Mouse (Mus musculus) forebrain, embryonic 10.5 days (tissue): ENCODE measurements around the gene Tpi1. TPM values are rescaled to one million over a fixed set of nuclear protein-coding genes. Genes with fewer than 3 reads are reported as not detected.
"Not testable (repeated sequence)": the region's sequence is repeated elsewhere in the genome, so short reads cannot be mapped to it uniquely, and the experiment has no call there.

Source experiments
- DNase-seq: peaks from one replicate; pipeline ENCODE4 v3.0.0-alpha.2; 2017; ENCODE audit warnings: low spot score; ENCODE audit errors: extremely low spot score
- H3K27ac ChIP-seq: fragments of 300-500 bp; sonication (generic); 2 replicates; pipeline ENCODE4 v1.5.1; 2016; ENCODE audit warnings: mild to moderate bottlenecking
- H3K27me3 ChIP-seq: fragments of 300-500 bp; sonication (generic); 2 replicates; pipeline ENCODE4 v1.6.1; 2016; ENCODE audit warnings: mild to moderate bottlenecking; ENCODE audit not compliant: poor library complexity, severe bottlenecking
- H3K36me3 ChIP-seq: fragments of 300-500 bp; sonication (generic); replicated peaks from 2 replicates; pipeline ENCODE4 v1.6.1; 2016; ENCODE audit warnings: mild to moderate bottlenecking, moderate library complexity
- H3K4me1 ChIP-seq: fragments of 300-500 bp; sonication (generic); 2 replicates; pipeline ENCODE4 v1.6.1; 2016
- H3K4me3 ChIP-seq: fragments of 300-500 bp; sonication (generic); 2 replicates; pipeline ENCODE4 v1.5.1; 2016; ENCODE audit warnings: mild to moderate bottlenecking, moderate library complexity
- H3K9me3 ChIP-seq: fragments of 300-500 bp; sonication (generic); 2 replicates; pipeline ENCODE4 v1.6.1; 2016; ENCODE audit warnings: mild to moderate bottlenecking, moderate library complexity
- WGBS: fragments of 180-500 bp; shearing (Covaris S2); methylation state at CpG from one replicate; pipeline ENCODE4 v1.1.7; 2016; 5-methylcytosine and 5-hydroxymethylcytosine counted together
- polyA plus RNA-seq: library from polyadenylated mRNA; unstranded; fragments of >200 nt; fragmentation: Nextera tagmentation; extraction: Ambion mirVana; gene quantifications from 2 replicates; pipeline ENCODE4 v1.2.1, GENCODE M21; 2016

Tpi1 gene
- polyA plus RNA-seq, 1 experiment from 2014 or later, result 1,068 TPM

DNA sequence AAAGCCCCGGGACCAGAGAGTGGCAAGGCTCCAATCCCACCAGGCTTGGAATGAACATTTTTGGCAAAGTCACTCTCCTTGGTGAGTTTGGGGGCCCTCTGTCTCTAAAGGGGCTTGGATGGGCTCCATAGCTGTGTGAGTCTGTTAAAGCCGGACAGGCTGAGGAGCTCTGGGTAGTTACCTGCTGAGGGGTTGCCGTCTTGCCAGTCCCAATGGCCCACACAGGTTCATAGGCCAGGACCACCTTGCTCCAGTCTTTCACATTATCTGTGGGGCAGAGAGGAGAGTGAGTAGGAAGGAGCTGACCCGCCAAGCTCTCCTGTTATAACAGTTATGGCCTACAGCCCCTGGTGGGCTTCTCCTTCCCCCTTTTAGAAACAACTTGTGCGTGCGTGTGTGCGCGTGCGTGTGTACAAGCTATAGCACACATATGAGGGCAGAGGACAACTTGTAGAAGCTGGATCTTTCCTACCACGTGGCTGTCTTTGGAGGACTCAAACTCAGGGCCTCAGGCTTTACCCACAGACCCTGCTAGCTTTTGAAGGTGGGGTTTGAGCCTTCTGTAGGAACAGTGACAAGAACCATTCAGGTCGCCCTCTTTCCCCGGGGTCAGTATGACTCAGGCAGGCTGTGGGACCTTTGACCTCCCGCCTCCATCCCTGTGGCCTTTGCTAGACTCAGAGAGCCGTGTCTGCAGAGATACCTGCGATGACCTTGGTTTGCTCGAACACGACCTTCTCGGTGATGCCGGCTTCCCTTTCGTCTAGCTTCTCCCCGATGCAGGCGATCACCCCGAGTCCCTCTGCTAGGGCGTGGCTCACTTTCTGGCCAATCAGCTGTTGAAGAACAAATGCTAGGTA lies 2.2 kb downstream of the Tpi1 start:
- Histone ChIP-seq H3K36me3 (peaks cover 61% of the 10 kb centered on the region), H3K27ac (peak overlapping the region; percentile 99), H3K9me3 (no peaks in the 10 kb centered on the region), H3K27me3 (no peaks in the 10 kb centered on the region), H3K4me1 (peaks cover 75% of the 10 kb centered on the region), H3K4me3 (peak overlapping the region; percentile 91)
- no peak for DNase-seq
- 90% methylated on average over 24 of the region's 24 CpGs for WGBS

- Histone ChIP-seq H3K36me3 (peaks cover 55% of the 10 kb centered on the region), H3K27me3 (no peaks in the 10 kb centered on the region), H3K27ac (no peak overlapping the region), H3K4me3 (peak overlapping the region; percentile 91; the same call in 1 of the 2 replicates), H3K9me3 (no peaks in the 10 kb centered on the region), H3K4me1 (peaks cover 80% of the 10 kb centered on the region)
- 92% methylated on average over 4 of the region's 4 CpGs for WGBS
- no peak for DNase-seq
These were observed 2.8 kb downstream of the Tpi1 start for GRCm38 (mm10) chr6:124811403-124811665.

DNA sequence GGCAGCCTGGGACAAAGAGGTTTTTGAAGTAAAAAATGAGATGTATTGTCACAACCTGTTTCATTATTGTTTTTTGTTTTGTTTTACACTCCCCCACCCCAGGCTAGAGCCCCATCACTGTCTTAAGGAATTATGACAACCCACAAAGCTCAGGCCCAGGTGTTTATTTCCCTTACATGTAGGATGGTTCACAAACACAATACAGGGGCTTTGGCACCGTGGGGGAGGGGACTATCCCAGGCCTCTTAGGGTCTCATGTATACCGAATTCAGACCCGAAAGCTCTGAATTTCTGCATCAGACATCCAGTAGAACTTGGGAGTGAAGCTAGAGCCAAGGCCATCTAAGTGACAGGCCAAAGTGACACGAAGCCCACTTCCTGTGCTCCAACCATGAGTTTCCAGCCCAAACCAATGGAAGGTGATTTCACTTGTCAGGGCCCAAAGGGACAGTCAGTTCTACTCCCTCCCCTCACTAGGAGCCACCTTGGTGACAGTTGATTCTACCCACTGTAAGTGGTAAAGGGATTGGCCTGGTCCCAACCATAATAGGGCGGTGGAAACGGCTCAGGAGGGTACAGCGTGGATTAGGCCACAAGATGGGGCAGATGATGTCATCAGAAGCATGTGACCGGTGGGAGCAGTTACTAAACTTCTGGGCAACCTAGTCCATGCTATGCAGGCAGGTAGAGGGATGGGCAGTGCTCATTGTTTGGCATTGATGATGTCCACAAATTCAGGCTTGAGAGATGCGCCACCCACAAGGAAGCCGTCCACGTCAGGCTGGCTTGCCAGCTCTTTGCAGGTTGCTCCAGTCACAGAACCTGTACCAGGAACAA lies 3.3 kb downstream of the Tpi1 start:
- not testable (repeated sequence) for H3K27me3 ChIP-seq, DNase-seq, H3K27ac ChIP-seq, H3K9me3 ChIP-seq
- Histone ChIP-seq H3K4me1 (peaks cover 85% of the 10 kb centered on the region), H3K4me3 (peak overlapping the region; percentile 56; the same call in 1 of the 2 replicates), H3K36me3 (peaks cover 50% of the 10 kb centered on the region)
- WGBS, result 89% methylated on average over 11 of the region's 11 CpGs

GRCm38 (mm10) chr6:124809775-124810538 lies 4.1 kb downstream of the Tpi1 start:
- Histone ChIP-seq H3K36me3 (peaks cover 41% of the 10 kb centered on the region), H3K27ac (peak overlapping the region; percentile 83), H3K9me3 (no peaks in the 10 kb centered on the region), H3K4me1 (peaks cover 88% of the 10 kb centered on the region), H3K27me3 (no peaks in the 10 kb centered on the region), H3K4me3 (peak overlapping the region; percentile 56)
- DNase-seq, result no peak
- WGBS, result 44% methylated on average over 14 of the region's 14 CpGs

DNA sequence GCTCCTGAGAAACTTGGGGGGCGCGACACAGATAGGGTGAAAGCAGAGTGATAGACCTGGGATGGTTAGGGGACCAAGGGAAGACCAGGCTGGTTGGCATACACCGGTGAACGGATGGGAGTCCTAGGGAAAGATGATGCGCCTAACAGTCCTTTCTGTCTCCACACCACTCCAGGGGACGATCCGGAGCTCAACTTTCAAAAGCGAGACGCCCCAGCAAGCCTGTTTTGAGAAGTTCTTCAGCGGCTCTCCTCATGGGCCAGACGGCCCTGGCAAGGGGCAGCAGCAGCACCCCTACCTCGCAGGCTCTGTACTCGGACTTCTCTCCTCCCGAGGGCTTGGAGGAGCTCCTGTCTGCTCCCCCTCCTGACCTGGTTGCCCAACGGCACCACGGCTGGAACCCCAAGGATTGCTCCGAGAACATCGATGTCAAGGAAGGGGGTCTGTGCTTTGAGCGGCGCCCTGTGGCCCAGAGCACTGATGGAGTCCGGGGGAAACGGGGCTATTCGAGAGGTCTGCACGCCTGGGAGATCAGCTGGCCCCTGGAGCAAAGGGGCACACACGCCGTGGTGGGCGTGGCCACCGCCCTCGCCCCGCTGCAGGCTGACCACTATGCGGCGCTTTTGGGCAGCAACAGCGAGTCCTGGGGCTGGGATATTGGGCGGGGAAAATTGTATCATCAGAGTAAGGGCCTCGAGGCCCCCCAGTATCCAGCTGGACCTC lies 4.9 kb downstream of the Tpi1 start:
- H3K4me1 ChIP-seq, result peaks cover 83% of the 10 kb centered on the region
- H3K36me3 ChIP-seq, result peaks cover 35% of the 10 kb centered on the region
- peak overlapping the region; percentile 56 for H3K4me3 ChIP-seq
- peak; percentile 84 for DNase-seq
- H3K27ac ChIP-seq, result peak overlapping the region; percentile 83
- WGBS, result under 1% methylated on average over 35 of the region's 35 CpGs
- no peaks in the 10 kb centered on the region for H3K9me3 ChIP-seq
- H3K27me3 ChIP-seq, result no peaks in the 10 kb centered on the region

- 3% methylated on average over 29 of the region's 29 CpGs for WGBS
- H3K4me3 ChIP-seq, result peak within 1 kb of the TSS; percentile 56
- H3K27ac ChIP-seq, result peak within 1 kb of the TSS; percentile 83
- peak; percentile 83 for DNase-seq
- peaks cover 35% of the 10 kb centered on the region for H3K36me3 ChIP-seq
- H3K27me3 ChIP-seq, result no peaks in the 10 kb centered on the region
- H3K4me1 ChIP-seq, result peaks cover 80% of the 10 kb centered on the region
- H3K9me3 ChIP-seq, result no peaks in the 10 kb centered on the region
These were observed 5.6 kb downstream of the Tpi1 start, which contains the start of gene Spsb2 for GRCm38 (mm10) chr6:124808358-124809012. Gene Spsb2 (plus strand): TSS chr6:124808661.

DNA sequence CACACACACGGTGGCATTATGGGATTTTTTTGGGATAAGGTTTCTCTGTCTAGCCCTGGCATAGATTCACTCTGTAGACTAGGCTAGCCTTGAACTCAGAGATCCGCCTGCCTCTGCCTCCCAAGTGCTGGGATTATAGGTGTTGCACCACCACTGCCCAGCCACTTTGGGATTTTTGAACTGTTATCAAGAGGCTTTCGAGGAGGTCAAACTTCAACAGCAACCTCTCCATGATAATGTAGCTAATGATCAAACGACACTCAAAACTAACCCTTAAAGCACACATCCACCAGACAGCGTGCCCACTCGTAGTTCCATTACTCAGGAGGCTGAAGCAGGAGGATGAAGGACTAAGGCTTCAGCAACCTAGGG lies 6.1 kb downstream of the Tpi1 start:
- Histone ChIP-seq H3K9me3 (peaks cover 3% of the 10 kb centered on the region; the same call in 1 of the 2 replicates), H3K4me1 (peaks cover 75% of the 10 kb centered on the region), H3K36me3 (peaks cover 34% of the 10 kb centered on the region), H3K4me3 (peak overlapping the region; percentile 56), H3K27me3 (no peaks in the 10 kb centered on the region), H3K27ac (peak overlapping the region; percentile 83)
- no peak for DNase-seq
- whole genome bisulfite sequencing, result 83% methylated on average over 6 of the region's 6 CpGs

- Histone ChIP-seq H3K4me3 (no peak overlapping the region), H3K27ac (no peak overlapping the region), H3K4me1 (peaks cover 72% of the 10 kb centered on the region), H3K9me3 (peaks cover 3% of the 10 kb centered on the region; the same call in 1 of the 2 replicates), H3K27me3 (no peaks in the 10 kb centered on the region), H3K36me3 (peaks cover 28% of the 10 kb centered on the region)
- DNase-seq, result no peak
- 93% methylated on average over 4 of the region's 4 CpGs for WGBS
These were observed 6.7 kb downstream of the Tpi1 start for GRCm38 (mm10) chr6:124807366-124807765.

- H3K4me1 ChIP-seq, result peaks cover 65% of the 10 kb centered on the region
- H3K27me3 ChIP-seq, result no peaks in the 10 kb centered on the region
- H3K4me3 ChIP-seq, result peak overlapping the region; percentile 50
- peaks cover 3% of the 10 kb centered on the region; the same call in 1 of the 2 replicates for H3K9me3 ChIP-seq
- WGBS, result 74% methylated on average over 7 of the region's 7 CpGs
- H3K27ac ChIP-seq, result peak overlapping the region; percentile 88
- peaks cover 20% of the 10 kb centered on the region for H3K36me3 ChIP-seq
- no peak for DNase-seq
These were observed 7.5 kb downstream of the Tpi1 start for GRCm38 (mm10) chr6:124806446-124807140.

- H3K9me3 ChIP-seq, result peaks cover 3% of the 10 kb centered on the region; the same call in 1 of the 2 replicates
- peak overlapping the region; percentile 50 for H3K4me3 ChIP-seq
- peaks cover 57% of the 10 kb centered on the region for H3K4me1 ChIP-seq
- peak overlapping the region; percentile 88 for H3K27ac ChIP-seq
- no peaks in the 10 kb centered on the region for H3K27me3 ChIP-seq
- 2% methylated on average over 34 of the region's 34 CpGs for WGBS
- H3K36me3 ChIP-seq, result peaks cover 11% of the 10 kb centered on the region
- peak; percentile 94 for DNase-seq
These were observed 8.5 kb downstream of the Tpi1 start for GRCm38 (mm10) chr6:124805341-124806321.
